Mouse (Mus musculus): ENCODE data around the gene Dvl3. TPM values are rescaled to one million over a fixed set of nuclear protein-coding genes. Genes with fewer than 3 reads are reported as not detected.

The Dvl3 gene
- 60.2 and 66.5 TPM in 2 replicates for polyA plus RNA-seq (2012; rRNA removed)

DNA sequence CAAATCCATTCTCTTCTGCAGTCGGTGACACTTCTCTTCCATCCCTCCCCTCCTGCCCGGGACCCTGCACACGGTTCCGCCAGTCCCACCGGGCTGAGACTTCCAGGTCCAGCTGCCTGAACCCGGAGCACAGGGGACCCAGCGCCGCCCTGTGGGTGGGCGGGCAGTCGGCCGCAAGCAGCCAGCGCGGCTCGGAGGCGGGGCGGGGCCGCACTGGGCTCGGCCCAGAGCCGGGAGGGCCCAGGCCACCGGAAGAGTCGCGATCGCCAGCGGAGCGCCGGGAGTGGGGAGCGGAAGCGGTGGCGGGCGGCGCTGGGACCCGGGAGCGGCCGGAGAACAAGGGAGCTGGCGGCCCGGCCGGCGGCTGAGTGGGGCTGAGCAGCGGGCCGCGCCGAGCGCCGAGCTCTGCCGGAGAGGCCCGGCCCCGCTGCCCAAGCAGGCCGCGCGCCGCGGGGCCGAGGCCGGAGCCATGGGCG is at the start of gene Dvl3:
Gene Dvl3, plus strand, starts transcription at position 257 of the 476 bp plus-strand sequence.
- WGBS, result under 1% methylated on average over 50 of the region's 55 CpGs
- DNase-seq, result peak; percentile 89 to 93
- Histone ChIP-seq H3K4me3 (replicated peaks; ENCODE audit: insufficient read depth, low read depth, low read length) (peak within 1 kb of the TSS; percentile 94), H3K27me3 (ENCODE audit: control insufficient read depth, insufficient read depth, low read length) (no peaks in the 10 kb centered on the region), H3K27ac (ENCODE audit: insufficient read depth, low read length) (peak within 1 kb of the TSS; percentile 85), H3K4me1 (ENCODE audit: control insufficient read depth, insufficient read depth, low read length) (peaks cover 11% of the 10 kb centered on the region)
- TF ChIP-seq POLR2A (IDR thresholded peaks at IDR 0.05; ENCODE audit: borderline replicate concordance, insufficient read depth, low read length) (peak; percentile 40), CTCF (IDR thresholded peaks at IDR 0.05; ENCODE audit: borderline replicate concordance, insufficient read depth, low read depth, low read length) (no peak)

DNA sequence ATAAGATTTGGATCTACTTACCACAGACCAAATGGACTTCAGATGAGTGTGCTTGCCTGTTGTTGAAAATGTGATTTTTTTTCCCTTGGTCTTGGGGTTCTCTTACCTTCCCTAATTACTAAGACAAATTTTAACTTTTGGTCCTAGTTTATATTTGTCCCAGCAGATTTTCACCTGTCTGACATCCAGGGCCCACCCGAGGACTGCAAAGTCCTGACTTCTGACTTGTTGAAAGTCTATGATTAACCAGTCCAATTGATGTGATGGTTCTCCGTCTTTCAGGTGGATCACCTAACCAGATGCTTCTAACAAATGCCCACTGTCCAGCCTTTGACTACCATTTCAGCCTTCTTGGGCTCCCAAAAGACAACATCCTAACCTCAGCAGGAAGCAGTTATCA is 45.8 kb upstream of the Dvl3 start:
- Histone ChIP-seq H3K4me3 (replicated peaks; ENCODE audit: insufficient read depth, low read depth, low read length) (no peak overlapping the region), H3K4me1 (ENCODE audit: control insufficient read depth, insufficient read depth, low read length) (no peaks in the 10 kb centered on the region), H3K27ac (ENCODE audit: insufficient read depth, low read length) (no peak overlapping the region), H3K27me3 (ENCODE audit: control insufficient read depth, insufficient read depth, low read length) (no peaks in the 10 kb centered on the region)
- no peak for TF ChIP-seq POLR2A (IDR thresholded peaks at IDR 0.05; ENCODE audit: borderline replicate concordance, insufficient read depth, low read length)
- no peak for TF ChIP-seq CTCF (IDR thresholded peaks at IDR 0.05; ENCODE audit: borderline replicate concordance, insufficient read depth, low read depth, low read length)
- DNase-seq, result no peak
- 93% methylated on average over 2 of the region's 2 CpGs for WGBS

DNA sequence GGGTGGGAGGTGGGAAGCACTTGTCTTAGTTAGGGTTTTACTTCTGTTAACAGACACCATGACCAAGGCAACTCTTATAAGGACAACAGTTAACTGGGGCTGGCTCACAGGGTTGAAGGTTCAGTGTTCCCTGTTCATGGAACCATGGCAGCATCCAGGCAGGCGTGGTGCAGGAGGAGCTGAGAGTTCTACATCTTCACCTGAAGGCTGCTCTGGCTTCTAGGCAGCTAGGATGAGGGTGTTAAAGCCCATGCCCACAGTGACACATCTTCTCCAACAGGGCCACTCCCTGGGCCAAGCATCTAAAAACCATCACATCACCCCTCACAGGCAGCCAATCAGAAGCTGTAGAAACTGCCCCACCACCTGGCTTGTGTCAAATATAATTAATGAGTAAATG is 45.1 kb upstream of the Dvl3 start:
- Histone ChIP-seq H3K4me1 (ENCODE audit: control insufficient read depth, insufficient read depth, low read length) (no peaks in the 10 kb centered on the region), H3K27me3 (ENCODE audit: control insufficient read depth, insufficient read depth, low read length) (no peaks in the 10 kb centered on the region), H3K4me3 (replicated peaks; ENCODE audit: insufficient read depth, low read depth, low read length) (no peak overlapping the region), H3K27ac (ENCODE audit: insufficient read depth, low read length) (no peak overlapping the region)
- DNase-seq, result no peak
- 56% methylated on average over 1 of the region's 1 CpGs for WGBS
- TF ChIP-seq CTCF (IDR thresholded peaks at IDR 0.05; ENCODE audit: borderline replicate concordance, insufficient read depth, low read depth, low read length) (no peak), POLR2A (IDR thresholded peaks at IDR 0.05; ENCODE audit: borderline replicate concordance, insufficient read depth, low read length) (no peak)

- no peak for DNase-seq
- Histone ChIP-seq H3K4me1 (ENCODE audit: control insufficient read depth, insufficient read depth, low read length) (no peaks in the 10 kb centered on the region), H3K27ac (ENCODE audit: insufficient read depth, low read length) (no peak overlapping the region), H3K4me3 (replicated peaks; ENCODE audit: insufficient read depth, low read depth, low read length) (no peak overlapping the region), H3K27me3 (ENCODE audit: control insufficient read depth, insufficient read depth, low read length) (no peaks in the 10 kb centered on the region)
- 60% methylated on average over 1 of the region's 1 CpGs for WGBS
- TF ChIP-seq CTCF (IDR thresholded peaks at IDR 0.05; ENCODE audit: borderline replicate concordance, insufficient read depth, low read depth, low read length), result no peak
- no peak for TF ChIP-seq POLR2A (IDR thresholded peaks at IDR 0.05; ENCODE audit: borderline replicate concordance, insufficient read depth, low read length)
These were observed 43.0 kb upstream of the Dvl3 start for GRCm38 (mm10) chr16:20473748-20474147.

DNA sequence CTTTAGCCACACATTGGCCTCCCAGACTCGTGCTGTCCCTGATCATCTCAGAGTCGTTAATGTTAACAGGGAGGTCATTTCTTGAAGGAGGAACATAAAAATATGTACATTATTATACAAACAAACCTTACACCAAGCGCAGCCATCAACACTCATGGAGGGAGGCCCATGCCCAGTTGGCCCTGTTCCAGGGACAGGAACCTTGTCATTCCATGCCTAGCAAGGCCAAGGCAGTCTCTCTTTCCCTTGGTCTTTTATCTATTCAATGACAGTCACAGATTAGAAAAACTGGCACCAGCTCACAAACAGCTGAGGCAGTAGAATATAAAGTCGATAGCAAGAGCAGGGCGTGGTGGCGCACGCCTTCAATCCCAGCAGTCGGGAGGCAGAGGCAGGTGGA is 42.6 kb upstream of the Dvl3 start:
- no peak overlapping the region for H3K27ac ChIP-seq (ENCODE audit: insufficient read depth, low read length)
- no peak overlapping the region for H3K4me3 ChIP-seq (replicated peaks; ENCODE audit: insufficient read depth, low read depth, low read length)
- H3K4me1 ChIP-seq (ENCODE audit: control insufficient read depth, insufficient read depth, low read length), result no peaks in the 10 kb centered on the region
- no peak for TF ChIP-seq POLR2A (IDR thresholded peaks at IDR 0.05; ENCODE audit: borderline replicate concordance, insufficient read depth, low read length)
- no peak for TF ChIP-seq CTCF (IDR thresholded peaks at IDR 0.05; ENCODE audit: borderline replicate concordance, insufficient read depth, low read depth, low read length)
- DNase-seq, result no peak
- 88% methylated on average over 8 of the region's 8 CpGs for WGBS
- no peaks in the 10 kb centered on the region for H3K27me3 ChIP-seq (ENCODE audit: control insufficient read depth, insufficient read depth, low read length)

- no peaks in the 10 kb centered on the region for H3K4me1 ChIP-seq (ENCODE audit: control insufficient read depth, insufficient read depth, low read length)
- TF ChIP-seq CTCF (IDR thresholded peaks at IDR 0.05; ENCODE audit: borderline replicate concordance, insufficient read depth, low read depth, low read length), result no peak
- no peak for TF ChIP-seq POLR2A (IDR thresholded peaks at IDR 0.05; ENCODE audit: borderline replicate concordance, insufficient read depth, low read length)
- no peak overlapping the region for H3K4me3 ChIP-seq (replicated peaks; ENCODE audit: insufficient read depth, low read depth, low read length)
- H3K27me3 ChIP-seq (ENCODE audit: control insufficient read depth, insufficient read depth, low read length), result no peaks in the 10 kb centered on the region
- DNase-seq, result no peak
- no peak overlapping the region for H3K27ac ChIP-seq (ENCODE audit: insufficient read depth, low read length)
- 79% methylated on average over 6 of the region's 6 CpGs for WGBS
These were observed 42.0 kb upstream of the Dvl3 start for GRCm38 (mm10) chr16:20474786-20475185.

DNA sequence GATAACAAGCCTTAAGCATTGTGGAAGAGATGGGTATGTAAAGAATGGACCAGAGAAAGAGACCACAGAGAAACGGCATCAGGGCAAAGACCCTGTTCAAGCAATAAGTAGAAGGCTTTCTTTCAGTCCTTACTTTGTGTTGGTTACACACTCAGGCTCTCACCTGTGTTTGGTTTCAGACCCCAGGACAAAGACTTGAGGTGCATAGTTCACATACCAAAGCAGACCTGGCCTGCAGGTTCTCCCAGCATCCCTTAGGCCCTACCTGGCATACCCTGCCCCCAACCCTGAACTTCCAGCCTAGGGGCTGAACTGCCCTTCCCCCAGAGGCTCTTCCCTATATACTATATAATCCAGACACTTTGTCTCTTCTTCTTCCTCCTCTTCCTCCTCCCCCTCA is 41.4 kb upstream of the Dvl3 start:
- TF ChIP-seq POLR2A (IDR thresholded peaks at IDR 0.05; ENCODE audit: borderline replicate concordance, insufficient read depth, low read length), result no peak
- no peak for TF ChIP-seq CTCF (IDR thresholded peaks at IDR 0.05; ENCODE audit: borderline replicate concordance, insufficient read depth, low read depth, low read length)
- no peak overlapping the region for H3K4me3 ChIP-seq (replicated peaks; ENCODE audit: insufficient read depth, low read depth, low read length)
- no peaks in the 10 kb centered on the region for H3K4me1 ChIP-seq (ENCODE audit: control insufficient read depth, insufficient read depth, low read length)
- H3K27me3 ChIP-seq (ENCODE audit: control insufficient read depth, insufficient read depth, low read length), result no peaks in the 10 kb centered on the region
- H3K27ac ChIP-seq (ENCODE audit: insufficient read depth, low read length), result no peak overlapping the region
- 97% methylated on average over 1 of the region's 1 CpGs for WGBS
- no peak for DNase-seq

GRCm38 (mm10) chr16:20476857-20477256 is 39.9 kb upstream of the Dvl3 start:
- no peak overlapping the region for H3K27ac ChIP-seq (ENCODE audit: insufficient read depth, low read length)
- DNase-seq, result no peak
- no peaks in the 10 kb centered on the region for H3K27me3 ChIP-seq (ENCODE audit: control insufficient read depth, insufficient read depth, low read length)
- no peaks in the 10 kb centered on the region for H3K4me1 ChIP-seq (ENCODE audit: control insufficient read depth, insufficient read depth, low read length)
- no peak overlapping the region for H3K4me3 ChIP-seq (replicated peaks; ENCODE audit: insufficient read depth, low read depth, low read length)
- 44% methylated on average over 1 of the region's 1 CpGs for WGBS
- TF ChIP-seq CTCF (IDR thresholded peaks at IDR 0.05; ENCODE audit: borderline replicate concordance, insufficient read depth, low read depth, low read length) (no peak), POLR2A (IDR thresholded peaks at IDR 0.05; ENCODE audit: borderline replicate concordance, insufficient read depth, low read length) (no peak)
